Mouse (Mus musculus) limb, embryonic 12.5 days (tissue): ENCODE data around the gene Ankrd13b. TPM values are rescaled to one million over a fixed set of nuclear protein-coding genes. Genes with fewer than 3 reads are reported as not detected.

ENCODE experiments used
- ATAC-seq: fragments of 200-750 bp; cut with Nextera tagmentation; 2 replicates; pipeline ENCODE4 v1.8.0; 2017; ENCODE audit warnings: low read depth, moderate TSS enrichment; ENCODE audit not compliant: insufficient number of reproducible peaks, insufficient read depth, low FRiP score, low TSS enrichment
- H3K27ac ChIP-seq: fragments of 300-500 bp; sonication (generic); 2 replicates; pipeline ENCODE4 v1.5.1; 2016; ENCODE audit warnings: mild to moderate bottlenecking, moderate library complexity
- H3K27me3 ChIP-seq: fragments of 300-500 bp; sonication (generic); 2 replicates; pipeline ENCODE4 v1.6.1; 2016; ENCODE audit warnings: mild to moderate bottlenecking, moderate library complexity
- H3K36me3 ChIP-seq: fragments of 300-500 bp; sonication (generic); 2 replicates; pipeline ENCODE4 v1.6.1; 2016; ENCODE audit warnings: mild to moderate bottlenecking, moderate library complexity
- H3K4me1 ChIP-seq: fragments of 300-500 bp; sonication (generic); replicated peaks from 2 replicates; pipeline ENCODE4 v1.6.1; 2016
- H3K4me2 ChIP-seq: fragments of 300-500 bp; sonication (generic); 2 replicates; pipeline ENCODE4 v1.6.1; 2016; ENCODE audit warnings: mild to moderate bottlenecking, moderate library complexity
- H3K4me3 ChIP-seq: fragments of 300-500 bp; sonication (generic); replicated peaks from 2 replicates; pipeline ENCODE4 v1.5.1; 2016; ENCODE audit warnings: mild to moderate bottlenecking
- H3K9ac ChIP-seq: fragments of 300-500 bp; sonication (generic); replicated peaks from 2 replicates; pipeline ENCODE4 v1.6.1; 2016; ENCODE audit warnings: mild to moderate bottlenecking, moderate library complexity
- H3K9me3 ChIP-seq: fragments of 300-500 bp; sonication (generic); 2 replicates; pipeline ENCODE4 v1.6.1; 2016; ENCODE audit warnings: mild to moderate bottlenecking, moderate library complexity
- WGBS: fragments of 180-500 bp; shearing (Covaris S2); methylation state at CpG from one replicate; pipeline ENCODE4 v1.1.7; 2016; 5-methylcytosine and 5-hydroxymethylcytosine counted together
- polyA plus RNA-seq: library from polyadenylated mRNA; unstranded; fragments of >200 nt; fragmentation: Nextera tagmentation; extraction: Ambion mirVana; gene quantifications from 2 replicates; pipeline ENCODE4 v1.2.1, GENCODE M21; 2016

Ankrd13b gene
- polyA plus RNA-seq, 1 experiment from 2014 or later, result 12.9 TPM

DNA sequence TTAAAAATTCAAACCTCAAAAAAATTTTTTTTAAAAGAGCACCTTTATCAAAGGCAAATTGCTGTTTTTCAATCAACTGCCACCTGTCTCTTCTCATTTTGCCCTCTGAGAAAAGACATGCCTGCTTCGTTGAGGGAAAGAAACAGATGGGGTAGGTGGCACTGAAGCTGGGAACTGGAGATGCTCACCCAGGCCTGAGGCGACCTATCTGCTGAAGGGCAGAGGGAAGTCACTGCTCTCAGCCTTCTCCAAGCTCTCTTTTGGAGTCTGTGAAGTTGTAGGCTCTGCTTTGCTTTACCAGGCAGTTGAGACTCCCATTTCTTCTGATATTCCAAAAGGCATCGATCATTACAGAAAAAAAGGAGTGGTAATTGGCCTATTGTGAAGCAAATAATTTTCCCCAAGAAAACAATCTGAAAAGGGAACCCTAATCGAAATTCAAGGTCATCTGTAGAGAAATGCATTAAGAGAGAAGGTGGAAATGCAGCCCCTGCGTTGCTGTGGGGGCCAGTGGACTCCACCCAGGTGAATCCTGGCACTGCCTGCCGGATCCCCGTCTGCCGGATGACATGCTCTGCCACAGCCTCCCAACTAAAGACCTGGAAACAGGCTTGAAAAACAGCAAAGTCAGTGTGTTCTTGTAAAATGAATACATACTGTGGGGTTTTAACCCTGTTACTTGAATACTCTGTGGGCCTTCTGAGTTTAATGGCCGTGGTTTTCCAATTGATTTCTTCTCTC lies 33.5 kb downstream of the Ankrd13b start:
- ATAC-seq, result no peak
- WGBS, result 81% methylated on average over 9 of the region's 9 CpGs
- H3K4me1 ChIP-seq, result no peaks in the 10 kb centered on the region
- H3K36me3 ChIP-seq, result peaks cover 32% of the 10 kb centered on the region
- no peak overlapping the region for H3K27ac ChIP-seq
- no peak overlapping the region for H3K4me2 ChIP-seq
- no peak overlapping the region for H3K9ac ChIP-seq
- no peaks in the 10 kb centered on the region for H3K9me3 ChIP-seq
- no peak overlapping the region for H3K4me3 ChIP-seq
- H3K27me3 ChIP-seq, result peaks cover 9% of the 10 kb centered on the region; the same call in 1 of the 2 replicates

DNA sequence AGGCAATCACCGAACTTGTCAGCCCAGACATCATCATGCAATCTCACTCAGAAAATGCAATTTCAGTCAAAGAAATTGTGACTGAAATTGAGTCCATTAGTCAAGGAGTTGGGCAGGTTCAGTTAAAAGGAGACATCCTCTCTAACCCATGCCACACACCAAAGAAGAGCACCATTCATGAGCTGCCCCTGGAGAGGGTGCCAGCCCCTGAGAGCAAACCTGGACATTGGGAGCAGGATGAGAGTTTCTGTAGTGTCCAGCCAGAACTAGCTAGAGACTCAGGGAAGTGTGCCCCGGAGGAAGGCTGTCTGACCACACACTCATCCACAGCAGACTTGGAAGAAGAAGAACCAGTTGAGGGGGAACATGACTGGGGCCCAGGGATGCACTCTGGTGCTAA lies 36.1 kb downstream of the Ankrd13b start:
- ATAC-seq, result no peak
- Histone ChIP-seq H3K36me3 (peaks cover 49% of the 10 kb centered on the region), H3K4me1 (no peaks in the 10 kb centered on the region), H3K9ac (no peak overlapping the region), H3K9me3 (no peaks in the 10 kb centered on the region), H3K4me2 (no peak overlapping the region), H3K4me3 (no peak overlapping the region), H3K27ac (no peak overlapping the region), H3K27me3 (no peaks in the 10 kb centered on the region)
- WGBS, result 91% methylated on average over 2 of the region's 2 CpGs

DNA sequence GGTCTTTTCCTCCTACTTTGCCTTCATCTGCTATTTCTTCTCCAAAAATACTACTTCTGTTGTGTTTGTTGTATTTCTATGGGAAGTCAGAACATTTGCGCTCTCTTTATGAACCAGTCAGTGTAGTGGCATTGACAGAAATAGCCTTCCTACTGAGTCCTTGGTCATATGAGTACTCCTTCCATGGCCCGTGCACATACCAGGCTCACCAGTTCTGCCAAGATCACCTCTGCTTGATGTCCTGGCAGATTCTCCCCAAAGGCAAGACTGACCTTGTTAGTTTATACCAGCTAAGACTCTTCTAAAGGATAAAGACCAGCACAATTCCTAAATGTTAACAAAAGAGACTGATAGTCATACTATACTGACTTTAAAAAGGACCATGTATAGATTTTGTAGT lies 37.8 kb downstream of the Ankrd13b start:
- WGBS, result 95% methylated on average over 2 of the region's 2 CpGs

DNA sequence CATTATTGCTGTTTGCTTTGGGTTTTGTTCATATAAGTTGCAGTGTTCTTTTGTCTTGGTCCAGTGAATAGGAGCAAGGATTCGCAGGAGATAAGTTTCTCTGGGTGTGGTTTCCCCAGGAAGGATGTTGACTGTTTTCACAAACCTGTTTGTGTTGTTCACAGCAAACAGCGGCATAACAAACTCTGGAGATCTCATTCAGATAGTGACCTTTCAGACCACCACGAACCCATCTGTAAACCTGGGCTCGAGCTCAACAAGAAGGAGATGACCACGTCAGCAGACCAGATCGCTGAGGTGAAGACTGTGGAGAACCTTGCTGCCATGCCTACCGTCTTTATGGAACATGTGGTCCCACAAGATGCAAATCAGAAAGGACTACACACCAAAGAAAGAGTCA lies 40.3 kb downstream of the Ankrd13b start:
- Histone ChIP-seq H3K36me3 (peaks cover 30% of the 10 kb centered on the region), H3K27ac (no peak overlapping the region), H3K27me3 (no peaks in the 10 kb centered on the region), H3K9me3 (no peaks in the 10 kb centered on the region), H3K4me2 (no peak overlapping the region), H3K9ac (no peak overlapping the region), H3K4me1 (no peaks in the 10 kb centered on the region), H3K4me3 (no peak overlapping the region)
- 93% methylated on average over 7 of the region's 7 CpGs for WGBS
- ATAC-seq, result no peak

More for the DNA sequence above, 37.8 kb downstream of the Ankrd13b start:
- H3K4me1 ChIP-seq, result no peaks in the 10 kb centered on the region
- peaks cover 45% of the 10 kb centered on the region for H3K36me3 ChIP-seq
- H3K4me2 ChIP-seq, result no peak overlapping the region
- no peak for ATAC-seq
- no peaks in the 10 kb centered on the region for H3K27me3 ChIP-seq
- no peaks in the 10 kb centered on the region for H3K9me3 ChIP-seq
- H3K9ac ChIP-seq, result no peak overlapping the region
- no peak overlapping the region for H3K27ac ChIP-seq
- H3K4me3 ChIP-seq, result no peak overlapping the region

DNA sequence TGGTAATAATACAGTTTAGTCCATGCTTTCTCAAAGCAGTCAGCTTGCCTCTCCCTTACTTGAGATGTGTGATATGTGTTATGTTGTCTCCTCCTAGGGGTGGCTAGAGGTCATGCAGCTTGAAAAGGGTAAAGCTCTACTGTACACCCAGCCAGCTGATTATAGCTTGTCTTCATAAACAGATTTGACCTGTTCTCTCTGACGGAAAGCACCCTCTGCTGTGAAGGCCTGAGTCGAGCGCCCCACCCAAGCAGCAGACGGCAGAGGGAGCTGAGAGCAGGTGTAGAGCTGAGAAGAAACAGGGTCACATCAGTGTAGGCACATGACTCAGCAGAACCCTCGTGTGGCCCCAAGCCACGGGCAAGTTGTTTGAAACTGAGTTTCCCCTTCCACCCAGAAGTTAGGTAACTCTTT lies 42.8 kb downstream of the Ankrd13b start:
- 58% methylated on average over 6 of the region's 6 CpGs for WGBS
- no peak overlapping the region for H3K4me3 ChIP-seq
- ATAC-seq, result no peak
- H3K27ac ChIP-seq, result no peak overlapping the region
- H3K36me3 ChIP-seq, result peaks cover 30% of the 10 kb centered on the region
- no peak overlapping the region for H3K4me2 ChIP-seq
- no peaks in the 10 kb centered on the region for H3K4me1 ChIP-seq
- no peaks in the 10 kb centered on the region for H3K27me3 ChIP-seq
- H3K9me3 ChIP-seq, result no peaks in the 10 kb centered on the region
- H3K9ac ChIP-seq, result no peak overlapping the region

DNA sequence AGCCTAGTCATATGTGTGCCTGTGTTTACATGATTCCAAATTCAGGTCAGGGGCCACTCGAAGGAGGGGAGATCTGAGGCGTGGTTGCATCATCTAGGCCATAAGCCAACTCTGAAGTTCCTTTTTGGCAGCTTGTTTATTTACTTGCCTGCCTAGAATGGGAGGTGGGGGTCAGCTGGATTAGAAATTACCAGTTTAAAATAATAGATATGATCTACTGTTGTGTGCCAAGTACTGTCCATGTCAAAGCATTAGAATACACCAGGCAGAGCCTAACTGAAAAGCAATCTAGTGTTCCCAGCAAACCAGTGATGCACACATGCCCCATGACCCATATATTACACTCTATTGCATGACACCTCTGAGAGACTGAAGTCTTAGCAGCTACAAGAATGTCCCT lies 44.5 kb downstream of the Ankrd13b start:
- no peak overlapping the region for H3K4me2 ChIP-seq
- WGBS, result 82% methylated on average over 2 of the region's 2 CpGs

DNA sequence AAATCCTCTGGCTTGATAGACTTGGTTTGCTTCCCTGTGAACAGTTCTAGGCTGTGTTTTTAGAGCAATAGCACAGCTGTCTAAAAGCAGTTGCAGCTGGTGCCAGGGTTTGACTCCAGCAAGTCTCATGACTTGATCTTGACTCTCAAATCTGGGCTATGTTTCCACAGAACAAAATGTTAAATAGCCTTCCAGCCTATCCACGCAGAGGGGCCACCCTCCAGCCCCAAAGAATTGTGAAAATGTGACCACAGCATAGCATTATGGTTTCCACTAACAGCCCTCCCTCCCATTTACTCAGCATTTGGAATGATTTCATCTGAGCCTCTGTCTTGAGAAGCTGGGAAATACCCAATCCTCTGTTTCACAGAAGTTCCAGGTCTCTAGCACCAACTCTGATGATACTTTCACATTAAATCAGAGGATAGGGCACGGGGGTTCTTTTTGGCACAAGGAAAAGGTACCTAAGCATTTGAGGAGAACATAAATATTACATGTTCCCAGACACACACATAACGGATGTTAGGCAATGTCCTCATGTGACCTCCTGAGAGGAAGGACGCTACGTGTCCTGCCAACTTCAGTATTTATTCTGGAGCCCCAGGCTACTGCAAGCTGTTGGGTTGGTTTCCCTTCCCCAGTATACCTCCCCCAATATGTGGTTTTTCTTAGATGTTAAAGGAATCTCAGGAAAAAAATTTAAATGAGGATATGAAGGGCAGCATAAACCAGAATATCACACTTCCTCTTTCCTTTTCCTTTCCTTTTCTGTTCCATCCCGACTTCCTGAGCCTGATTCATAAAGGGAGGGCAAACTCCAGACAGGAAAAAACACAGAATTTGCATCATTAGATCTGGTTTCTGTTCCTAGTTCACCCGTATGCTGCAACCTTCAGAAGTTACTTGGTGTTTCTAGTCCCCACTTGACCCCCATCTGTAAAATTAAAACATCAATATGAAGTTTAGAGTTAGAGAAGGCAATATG lies 47.0 kb downstream of the Ankrd13b start:
- Histone ChIP-seq H3K27ac (no peak overlapping the region), H3K4me2 (no peak overlapping the region), H3K9me3 (no peaks in the 10 kb centered on the region), H3K4me1 (no peaks in the 10 kb centered on the region), H3K4me3 (no peak overlapping the region), H3K36me3 (peaks cover 28% of the 10 kb centered on the region), H3K27me3 (no peaks in the 10 kb centered on the region), H3K9ac (no peak overlapping the region)
- WGBS, result 74% methylated on average over 7 of the region's 7 CpGs
- ATAC-seq, result no peak

More for the DNA sequence above, 44.5 kb downstream of the Ankrd13b start:
- Histone ChIP-seq H3K36me3 (peaks cover 20% of the 10 kb centered on the region), H3K9me3 (no peaks in the 10 kb centered on the region), H3K27ac (no peak overlapping the region), H3K9ac (no peak overlapping the region), H3K4me3 (no peak overlapping the region), H3K27me3 (no peaks in the 10 kb centered on the region), H3K4me1 (no peaks in the 10 kb centered on the region)
- no peak for ATAC-seq

DNA sequence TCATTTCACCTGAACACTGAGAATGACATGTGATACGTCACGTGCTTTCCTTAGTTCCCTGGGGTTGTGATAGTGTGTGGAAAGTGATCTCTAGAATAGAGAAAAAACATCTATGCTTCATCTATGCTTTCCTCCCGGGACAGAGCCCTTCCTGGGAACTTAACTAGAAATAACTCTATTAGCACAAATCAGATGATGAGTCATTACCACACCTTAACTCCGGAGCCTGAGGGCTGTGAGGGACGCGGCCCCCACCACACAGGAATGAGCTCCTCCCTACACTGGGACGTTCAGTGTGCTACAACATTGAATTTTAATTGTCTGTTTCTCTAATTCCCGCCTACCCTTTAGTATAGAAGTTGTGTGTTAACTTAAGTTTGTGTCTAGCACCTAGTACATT lies 48.5 kb downstream of the Ankrd13b start:
- no peak overlapping the region for H3K27ac ChIP-seq
- no peak overlapping the region for H3K4me3 ChIP-seq
- no peaks in the 10 kb centered on the region for H3K4me1 ChIP-seq
- no peaks in the 10 kb centered on the region for H3K27me3 ChIP-seq
- peaks cover 28% of the 10 kb centered on the region for H3K36me3 ChIP-seq
- H3K9me3 ChIP-seq, result no peaks in the 10 kb centered on the region
- no peak overlapping the region for H3K9ac ChIP-seq
- WGBS, result 85% methylated on average over 8 of the region's 8 CpGs
- H3K4me2 ChIP-seq, result no peak overlapping the region
- ATAC-seq, result no peak

DNA sequence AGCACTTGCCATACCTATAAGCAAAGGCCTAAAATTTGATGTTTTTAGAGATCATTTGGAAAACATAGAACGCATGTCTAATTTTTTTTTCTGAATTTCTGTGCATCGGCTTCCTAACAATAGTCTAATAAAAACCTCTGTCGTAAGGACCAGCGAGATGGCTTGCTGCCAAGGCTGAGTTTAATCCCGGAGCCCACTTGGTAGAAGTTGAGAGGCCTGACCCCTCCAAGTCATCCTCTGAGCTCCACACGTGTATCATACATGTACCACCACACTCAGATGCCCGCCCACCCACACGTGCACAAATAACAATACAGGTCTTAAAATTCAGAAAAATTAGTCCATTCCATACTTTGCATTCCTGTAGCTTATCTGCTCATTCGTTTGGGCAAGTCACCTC lies 49.4 kb downstream of the Ankrd13b start:
- no peaks in the 10 kb centered on the region for H3K9me3 ChIP-seq
- H3K4me3 ChIP-seq, result no peak overlapping the region
- H3K27ac ChIP-seq, result no peak overlapping the region
- H3K9ac ChIP-seq, result no peak overlapping the region
- WGBS, result 92% methylated on average over 9 of the region's 9 CpGs
- H3K27me3 ChIP-seq, result no peaks in the 10 kb centered on the region
- no peak for ATAC-seq
- no peaks in the 10 kb centered on the region for H3K4me1 ChIP-seq
- no peak overlapping the region for H3K4me2 ChIP-seq
- peaks cover 28% of the 10 kb centered on the region for H3K36me3 ChIP-seq

DNA sequence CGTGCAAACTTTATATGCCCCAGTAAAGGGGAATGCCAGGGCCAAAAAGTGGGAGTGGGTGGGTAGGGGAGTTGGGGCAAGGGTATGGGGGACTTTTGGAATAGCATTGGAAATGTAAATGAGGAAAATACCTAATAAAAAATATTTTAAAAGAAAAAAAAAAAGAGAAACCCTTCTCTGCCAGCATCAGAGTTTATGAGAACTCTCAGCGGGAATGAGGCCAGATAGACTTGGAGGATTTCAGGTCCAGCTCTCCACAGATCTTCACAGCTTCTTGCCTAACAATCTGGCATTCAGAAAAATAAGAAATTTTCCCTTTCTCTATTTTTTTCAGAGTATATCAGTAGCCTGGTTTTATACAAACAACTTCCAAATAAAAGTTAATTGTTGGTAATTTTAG lies 52.5 kb downstream of the Ankrd13b start:
- H3K27me3 ChIP-seq, result no peaks in the 10 kb centered on the region
- H3K27ac ChIP-seq, result no peak overlapping the region
- peaks cover 20% of the 10 kb centered on the region for H3K36me3 ChIP-seq
- no peaks in the 10 kb centered on the region for H3K4me1 ChIP-seq
- H3K4me2 ChIP-seq, result no peak overlapping the region
- H3K9me3 ChIP-seq, result no peaks in the 10 kb centered on the region
- no peak overlapping the region for H3K4me3 ChIP-seq
- no peak overlapping the region for H3K9ac ChIP-seq
- no peak for ATAC-seq
- WGBS, result 88% methylated on average over 2 of the region's 2 CpGs

DNA sequence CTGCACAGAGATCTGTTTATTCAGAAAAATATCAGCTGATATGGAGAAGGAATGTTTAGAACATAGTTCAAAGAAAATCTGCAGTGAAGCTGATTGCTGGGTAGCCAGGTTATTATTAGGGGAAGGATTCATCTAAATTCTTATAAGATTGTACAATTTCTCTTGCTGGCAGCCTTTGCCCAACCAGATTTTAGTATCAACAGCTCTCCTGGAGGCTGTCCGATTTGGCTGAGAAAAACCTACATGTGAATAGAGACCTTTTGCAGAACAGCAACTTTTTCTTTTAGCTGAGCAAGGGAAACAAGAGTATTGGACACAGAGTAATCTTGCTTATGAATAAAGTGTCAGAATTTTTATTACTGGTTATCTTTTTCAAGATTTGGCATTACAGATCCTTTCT lies 61.0 kb downstream of the Ankrd13b start:
- H3K9me3 ChIP-seq, result no peaks in the 10 kb centered on the region
- H3K36me3 ChIP-seq, result peaks cover 29% of the 10 kb centered on the region
- H3K9ac ChIP-seq, result no peak overlapping the region
- WGBS, result 87% methylated on average over 1 of the region's 1 CpGs
- no peaks in the 10 kb centered on the region for H3K4me1 ChIP-seq
- H3K27ac ChIP-seq, result no peak overlapping the region
- no peak for ATAC-seq
- H3K27me3 ChIP-seq, result no peaks in the 10 kb centered on the region
- H3K4me2 ChIP-seq, result no peak overlapping the region
- H3K4me3 ChIP-seq, result no peak overlapping the region
